Mouse (Mus musculus): ENCODE results near the gene Degs2.

DNA sequence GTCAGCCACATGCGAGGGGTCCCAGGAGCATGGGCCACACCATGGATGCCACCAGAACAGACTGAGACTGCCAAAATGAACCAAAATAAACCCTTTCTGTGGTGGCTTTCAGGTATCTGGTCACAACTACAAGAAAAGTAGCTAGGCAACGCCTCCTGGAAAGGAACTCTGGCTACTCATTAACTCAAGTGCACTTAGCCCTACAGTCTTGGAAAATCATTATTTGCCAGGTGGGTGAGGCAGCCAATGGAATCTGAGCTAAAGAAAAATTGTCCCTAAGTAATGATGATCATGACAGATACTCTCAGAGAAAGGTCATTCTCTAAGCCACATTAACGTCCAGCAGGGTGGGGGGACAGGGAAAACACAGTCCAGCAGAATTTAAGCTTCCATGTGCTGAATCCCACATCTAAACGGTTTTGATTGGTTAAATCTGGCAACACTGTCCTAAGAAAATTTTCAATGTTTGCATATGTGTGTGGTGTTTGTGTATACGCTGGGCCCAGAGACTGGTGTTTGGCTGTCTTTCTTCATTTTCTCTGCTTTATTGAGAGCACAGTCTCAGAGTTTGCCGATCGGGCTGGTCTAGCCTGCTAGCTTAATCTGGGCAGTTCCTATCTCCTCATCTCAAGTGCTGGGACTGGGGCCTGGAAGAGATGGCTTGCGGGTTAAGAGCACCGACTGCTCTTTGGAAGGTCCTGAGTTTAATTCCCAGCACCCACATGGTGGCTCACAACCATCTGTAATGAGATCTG is 8.9 kb upstream of the Degs2 start:
- TF ChIP-seq POLR2A (IDR thresholded peaks at IDR 0.05; ENCODE audit: low read depth, low read length): no peak
- TF ChIP-seq CTCF (IDR thresholded peaks at IDR 0.05; ENCODE audit: borderline replicate concordance, insufficient read depth, low read length): no peak
